Mouse (Mus musculus) testis, adult 2 months (tissue): ENCODE measurements at regions not wholly inside any gene's neighbourhood (a gene's known extent, or its start where the extent isn't known, plus 50 kb on each side); places are given as distances from the start of the nearest gene placed in this dataset.

ENCODE experiments used
- CTCF ChIP-seq: fragments of 200-500 bp; IDR thresholded peaks from 2 replicates; pipeline ENCODE4 v1.5.1; 2012; ENCODE audit warnings: low read depth, mild to moderate bottlenecking, inconsistent platforms, low read length, moderate library complexity; ENCODE audit not compliant: control insufficient read depth, insufficient read depth, insufficient replicate concordance
- POLR2A ChIP-seq: fragments of 200-500 bp; IDR thresholded peaks from 2 replicates; pipeline ENCODE4 v1.6.1; 2012; ENCODE audit warnings: low read depth, mild to moderate bottlenecking, inconsistent platforms, low read length, moderate library complexity; ENCODE audit not compliant: control insufficient read depth

- TF ChIP-seq POLR2A (no peak), CTCF (no peak)
These were observed 166.5 kb downstream of the D3Ertd751e start for GRCm38 (mm10) chr3:41908952-41909351.
